Mouse (Mus musculus): ENCODE data around the gene Kif2a.

DNA sequence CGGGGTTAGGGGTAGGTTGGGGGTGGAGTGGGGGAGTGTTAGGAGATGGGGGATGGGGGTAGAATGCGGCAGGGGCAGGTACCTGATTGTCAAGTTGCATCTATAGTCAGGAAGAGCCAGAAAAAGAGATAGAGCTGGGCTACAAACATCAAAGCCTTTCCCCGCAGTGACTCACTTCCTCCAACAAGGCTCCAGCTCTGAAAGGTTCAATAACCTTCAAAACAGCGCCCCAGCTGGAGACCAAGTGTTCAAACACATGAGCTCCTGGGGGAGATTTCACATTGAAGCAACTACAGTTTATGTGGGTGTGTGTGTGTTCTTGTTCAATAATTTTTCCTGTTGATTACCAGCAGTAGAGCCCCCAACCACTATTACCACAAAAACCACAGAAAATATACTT is 34.4 kb upstream of the Kif2a start:
- no peak for TF ChIP-seq ZNF384 (IDR thresholded peaks at IDR 0.05; ENCODE audit: low read depth, low read length)
- TF ChIP-seq CTCF (conservative IDR thresholded peaks at IDR 0.05 in 1 of 2, IDR thresholded peaks at IDR 0.05 in 1 of 2; ENCODE audit: low read depth in 2 of 2, low read length in 2 of 2): peak; percentile 7 to 74; a peak in 2 of 4 replicates
- TF ChIP-seq GABPA (IDR thresholded peaks at IDR 0.05; ENCODE audit: insufficient replicate concordance, low read depth, low read length): no peak
- TF ChIP-seq TCF12 (IDR thresholded peaks at IDR 0.05; ENCODE audit: low read depth, low read length): 0 out of 2 replicates have a peak, but pooled peaks have one; percentile 17
- TF ChIP-seq TBP (conservative IDR thresholded peaks at IDR 0.05; ENCODE audit: low read depth, low read length): no peak
- no peak for TF ChIP-seq POLR2AphosphoS2 (IDR thresholded peaks at IDR 0.05; ENCODE audit: low read depth, low read length)
- peak; percentile 67 for TF ChIP-seq EP300 (IDR thresholded peaks at IDR 0.05; ENCODE audit: low read length)
- TF ChIP-seq MAFK (IDR thresholded peaks at IDR 0.05; ENCODE audit: insufficient replicate concordance, low read length): no peak
- no peak for TF ChIP-seq HCFC1 (IDR thresholded peaks at IDR 0.05; ENCODE audit: low read depth, low read length)
- peak; percentile 27; the same call in 1 of the 2 replicates for TF ChIP-seq MXI1 (IDR thresholded peaks at IDR 0.05; ENCODE audit: low read depth, low read length)
- 0 out of 2 replicates have a peak, but pooled peaks have one; percentile 13 for TF ChIP-seq CHD2 (IDR thresholded peaks at IDR 0.05; ENCODE audit: low read length)
- no peak for TF ChIP-seq CHD1 (IDR thresholded peaks at IDR 0.05; ENCODE audit: low read depth, low read length)
- no peak for TF ChIP-seq BHLHE40 (IDR thresholded peaks at IDR 0.05; ENCODE audit: low read depth, low read length)

All from CH12.LX (cell line).